Mouse (Mus musculus) olfactory bulb, adult 2 months (tissue): ENCODE data around the gene Sox5.

Experiments used
- CTCF ChIP-seq: fragments of 200-500 bp; IDR thresholded peaks from 2 replicates; pipeline ENCODE4 v1.5.1; 2012; ENCODE audit warnings: low read depth, mild to moderate bottlenecking, low read length, moderate library complexity; ENCODE audit not compliant: insufficient read depth
- POLR2A ChIP-seq: fragments of 200-500 bp; IDR thresholded peaks from 2 replicates; pipeline ENCODE4 v1.6.1; 2012; ENCODE audit warnings: mild to moderate bottlenecking, low read depth, low read length, moderate library complexity; ENCODE audit not compliant: insufficient read depth

GRCm38 (mm10) chr6:144333146-144333545 is 448.6 kb downstream of the Sox5 start:
- TF ChIP-seq POLR2A (no peak), CTCF (no peak)
